Mouse (Mus musculus) common myeloid progenitor, adult 5-6 weeks (primary cell): ENCODE results near the gene Nelfcd. TPM values are rescaled to one million over a fixed set of nuclear protein-coding genes. Genes with fewer than 3 reads are reported as not detected.

Experiments
- ATAC-seq: replicated peaks from 2 replicates; pipeline ENCODE4 v1.8.0; 2016; ENCODE audit warnings: low read depth, mild to moderate bottlenecking, moderate TSS enrichment, inconsistent platforms; ENCODE audit not compliant: poor library complexity, severe bottlenecking
- total RNA-seq: library from RNA; stranded (forward); fragments of 200-1000, 187-1606 nt; gene quantifications from 2 replicates; pipeline ENCODE4 v1.2.3, GENCODE M21; 2017

Gene Nelfcd
- 39.3 and 43.1 TPM in 2 replicates for total RNA-seq

GRCm38 (mm10) chr2:174415731-174416310, at the start of gene Nelfcd:
Nelfcd (plus strand) TSS chr2:174415804.
- ATAC-seq = peak; percentile 96

- ATAC-seq = no peak
These were observed 49.0 kb upstream of the Nelfcd start for GRCm38 (mm10) chr2:174366571-174366970.

GRCm38 (mm10) chr2:174381021-174381420, 34.6 kb upstream of the Nelfcd start:
- ATAC-seq = no peak

GRCm38 (mm10) chr2:174391936-174392335, 23.7 kb upstream of the Nelfcd start:
- no peak for ATAC-seq

GRCm38 (mm10) chr2:174392554-174392953, 23.1 kb upstream of the Nelfcd start:
- no peak for ATAC-seq

- ATAC-seq = no peak
These were observed 22.2 kb upstream of the Nelfcd start for GRCm38 (mm10) chr2:174393383-174393782.

GRCm38 (mm10) chr2:174396643-174397042, 19.0 kb upstream of the Nelfcd start:
- no peak for ATAC-seq

GRCm38 (mm10) chr2:174397065-174397464, 18.5 kb upstream of the Nelfcd start:
- ATAC-seq = no peak

GRCm38 (mm10) chr2:174397881-174398280, 17.7 kb upstream of the Nelfcd start:
- no peak for ATAC-seq

GRCm38 (mm10) chr2:174400396-174400795, 15.2 kb upstream of the Nelfcd start:
- no peak for ATAC-seq

- peak; percentile 56; the same call in 1 of the 2 replicates for ATAC-seq
These were observed 5.4 kb upstream of the Nelfcd start for GRCm38 (mm10) chr2:174410222-174410621.

- no peak for ATAC-seq
These were observed 2.5 kb upstream of the Nelfcd start for GRCm38 (mm10) chr2:174413127-174413526.

- ATAC-seq = no peak
These were observed 438 bp upstream of the Nelfcd start for GRCm38 (mm10) chr2:174415001-174415730.

GRCm38 (mm10) chr2:174421107-174421506, 5.5 kb downstream of the Nelfcd start:
- ATAC-seq = no peak

- ATAC-seq = no peak
These were observed 8.9 kb downstream of the Nelfcd start for GRCm38 (mm10) chr2:174424301-174425085.

GRCm38 (mm10) chr2:174426856-174427255, 11.3 kb downstream of the Nelfcd start:
- no peak for ATAC-seq

- ATAC-seq = no peak
These were observed 12.7 kb downstream of the Nelfcd start for GRCm38 (mm10) chr2:174428076-174428835.

- no peak for ATAC-seq
These were observed 13.5 kb downstream of the Nelfcd start for GRCm38 (mm10) chr2:174428996-174429591.

GRCm38 (mm10) chr2:174434943-174435342, 19.3 kb downstream of the Nelfcd start:
- ATAC-seq = no peak
